Mouse (Mus musculus): ENCODE data around the gene Syn3. TPM values are rescaled to one million over a fixed set of nuclear protein-coding genes. Genes with fewer than 3 reads are reported as not detected.

Gene Syn3
- polyA plus RNA-seq, 1 experiment from 2014 or later = 1.3 TPM

GRCm38 (mm10) chr10:86098363-86098762 lies 400.3 kb downstream of the Syn3 start:
- WGBS = 58% methylated on average over 6 of the region's 6 CpGs

GRCm38 (mm10) chr10:86093109-86094035 lies 405.3 kb downstream of the Syn3 start:
- WGBS = 69% methylated on average over 14 of the region's 14 CpGs
- H3K36me3 ChIP-seq (ENCODE audit: control insufficient read depth, insufficient read depth, low read length) = no peaks in the 10 kb centered on the region
- H3K9me3 ChIP-seq (ENCODE audit: control insufficient read depth, low read length) = no peaks in the 10 kb centered on the region
- no peak for TF ChIP-seq EP300 (optimal IDR thresholded peaks at IDR 0.05)
- no peak for TF ChIP-seq CTCF (IDR thresholded peaks at IDR 0.05; ENCODE audit: low read depth)
- no peak overlapping the region for H3K4me2 ChIP-seq (replicated peaks; ENCODE audit: low read depth)
- H3K9ac ChIP-seq (ENCODE audit: low read length) = no peak overlapping the region
- no peak overlapping the region for H3K4me3 ChIP-seq (ENCODE audit: low read depth, low read length)
- no peak overlapping the region for H3K27ac ChIP-seq (replicated peaks)
- ATAC-seq (ENCODE audit: low FRiP score, low TSS enrichment) (no peak), DNase-seq (ENCODE audit: low spot score) (no peak)
- H3K27me3 ChIP-seq (ENCODE audit: control insufficient read depth, insufficient read depth, low read length) = no peaks in the 10 kb centered on the region
- no peaks in the 10 kb centered on the region for H3K4me1 ChIP-seq (replicated peaks; ENCODE audit: control insufficient read depth, insufficient read depth)

More at GRCm38 (mm10) chr10:86098363-86098762, 400.3 kb downstream of the Syn3 start:
- no peak for DNase-seq (ENCODE audit: low spot score)
- Histone ChIP-seq H3K4me1 (replicated peaks; ENCODE audit: control insufficient read depth, insufficient read depth) (no peaks in the 10 kb centered on the region), H3K4me3 (ENCODE audit: low read depth, low read length) (no peak overlapping the region), H3K9ac (ENCODE audit: low read length) (no peak overlapping the region), H3K4me2 (replicated peaks; ENCODE audit: low read depth) (no peak overlapping the region), H3K27me3 (ENCODE audit: control insufficient read depth, insufficient read depth, low read length) (no peaks in the 10 kb centered on the region), H3K9me3 (ENCODE audit: control insufficient read depth, low read length) (no peaks in the 10 kb centered on the region), H3K36me3 (ENCODE audit: control insufficient read depth, insufficient read depth, low read length) (no peaks in the 10 kb centered on the region), H3K27ac (replicated peaks) (no peak overlapping the region)
- TF ChIP-seq CTCF (IDR thresholded peaks at IDR 0.05; ENCODE audit: low read depth) (no peak), EP300 (optimal IDR thresholded peaks at IDR 0.05) (no peak)
- ATAC-seq (ENCODE audit: low FRiP score, low TSS enrichment) = no peak

- H3K27ac ChIP-seq (replicated peaks) = no peak overlapping the region
Measured at GRCm38 (mm10) chr10:86091919-86092318, 406.8 kb downstream of the Syn3 start.

GRCm38 (mm10) chr10:86079921-86080320 lies 418.8 kb downstream of the Syn3 start:
- Histone ChIP-seq H3K4me1 (replicated peaks; ENCODE audit: control insufficient read depth, insufficient read depth) (no peaks in the 10 kb centered on the region), H3K27ac (replicated peaks) (no peak overlapping the region), H3K4me3 (ENCODE audit: low read depth, low read length) (no peak overlapping the region), H3K36me3 (ENCODE audit: control insufficient read depth, insufficient read depth, low read length) (no peaks in the 10 kb centered on the region), H3K9ac (ENCODE audit: low read length) (no peak overlapping the region), H3K4me2 (replicated peaks; ENCODE audit: low read depth) (no peak overlapping the region), H3K27me3 (ENCODE audit: control insufficient read depth, insufficient read depth, low read length) (no peaks in the 10 kb centered on the region), H3K9me3 (ENCODE audit: control insufficient read depth, low read length) (no peaks in the 10 kb centered on the region)
- no peak for DNase-seq (ENCODE audit: low spot score)
- 81% methylated on average over 9 of the region's 9 CpGs for WGBS
- no peak; the same call in 1 of the 2 replicates for ATAC-seq (ENCODE audit: low FRiP score, low TSS enrichment)
- TF ChIP-seq CTCF (IDR thresholded peaks at IDR 0.05; ENCODE audit: low read depth) (no peak), EP300 (optimal IDR thresholded peaks at IDR 0.05) (no peak)

More at GRCm38 (mm10) chr10:86091919-86092318, 406.8 kb downstream of the Syn3 start:
- peak; percentile 67 for TF ChIP-seq CTCF (IDR thresholded peaks at IDR 0.05; ENCODE audit: low read depth)
- TF ChIP-seq EP300 (optimal IDR thresholded peaks at IDR 0.05) = no peak
- Histone ChIP-seq H3K27me3 (ENCODE audit: control insufficient read depth, insufficient read depth, low read length) (no peaks in the 10 kb centered on the region), H3K4me3 (ENCODE audit: low read depth, low read length) (no peak overlapping the region), H3K4me1 (replicated peaks; ENCODE audit: control insufficient read depth, insufficient read depth) (no peaks in the 10 kb centered on the region), H3K9ac (ENCODE audit: low read length) (no peak overlapping the region), H3K9me3 (ENCODE audit: control insufficient read depth, low read length) (no peaks in the 10 kb centered on the region), H3K4me2 (replicated peaks; ENCODE audit: low read depth) (no peak overlapping the region), H3K36me3 (ENCODE audit: control insufficient read depth, insufficient read depth, low read length) (no peaks in the 10 kb centered on the region)
- ATAC-seq (ENCODE audit: low FRiP score, low TSS enrichment) (no peak), DNase-seq (ENCODE audit: low spot score) (no peak)
- 46% methylated on average over 10 of the region's 10 CpGs for WGBS

- Histone ChIP-seq H3K4me1 (replicated peaks; ENCODE audit: control insufficient read depth, insufficient read depth) (no peaks in the 10 kb centered on the region), H3K27ac (replicated peaks) (no peak overlapping the region), H3K9ac (ENCODE audit: low read length) (no peak overlapping the region), H3K27me3 (ENCODE audit: control insufficient read depth, insufficient read depth, low read length) (no peaks in the 10 kb centered on the region), H3K4me3 (ENCODE audit: low read depth, low read length) (no peak overlapping the region), H3K36me3 (ENCODE audit: control insufficient read depth, insufficient read depth, low read length) (no peaks in the 10 kb centered on the region), H3K4me2 (replicated peaks; ENCODE audit: low read depth) (no peak overlapping the region), H3K9me3 (ENCODE audit: control insufficient read depth, low read length) (no peaks in the 10 kb centered on the region; the same call in 1 of the 2 replicates)
- TF ChIP-seq EP300 (optimal IDR thresholded peaks at IDR 0.05) (no peak), CTCF (IDR thresholded peaks at IDR 0.05; ENCODE audit: low read depth) (no peak)
- WGBS = 84% methylated on average over 2 of the region's 2 CpGs
- DNase-seq (ENCODE audit: low spot score) (no peak), ATAC-seq (ENCODE audit: low FRiP score, low TSS enrichment) (no peak)
Measured at GRCm38 (mm10) chr10:86078761-86079160, 419.9 kb downstream of the Syn3 start.

- H3K4me3 ChIP-seq (ENCODE audit: low read depth, low read length) = no peak overlapping the region
- H3K27me3 ChIP-seq (ENCODE audit: control insufficient read depth, insufficient read depth, low read length) = no peaks in the 10 kb centered on the region
- TF ChIP-seq CTCF (IDR thresholded peaks at IDR 0.05; ENCODE audit: low read depth) = no peak
- TF ChIP-seq EP300 (optimal IDR thresholded peaks at IDR 0.05) = no peak
- H3K36me3 ChIP-seq (ENCODE audit: control insufficient read depth, insufficient read depth, low read length) = no peaks in the 10 kb centered on the region
- no peak overlapping the region for H3K9ac ChIP-seq (ENCODE audit: low read length)
- DNase-seq (ENCODE audit: low spot score) (no peak), ATAC-seq (ENCODE audit: low FRiP score, low TSS enrichment) (no peak)
- no peak overlapping the region for H3K27ac ChIP-seq (replicated peaks)
- no peaks in the 10 kb centered on the region for H3K4me1 ChIP-seq (replicated peaks; ENCODE audit: control insufficient read depth, insufficient read depth)
- no peaks in the 10 kb centered on the region; the same call in 1 of the 2 replicates for H3K9me3 ChIP-seq (ENCODE audit: control insufficient read depth, low read length)
- no peak overlapping the region for H3K4me2 ChIP-seq (replicated peaks; ENCODE audit: low read depth)
- WGBS = 79% methylated on average over 2 of the region's 2 CpGs
Measured at GRCm38 (mm10) chr10:86077272-86077671, 421.4 kb downstream of the Syn3 start.
